Mouse (Mus musculus): ENCODE data around the gene Fxyd1.

GRCm38 (mm10) chr7:31074713-31075069 lies 17.7 kb upstream of the Fxyd1 start:
- TF ChIP-seq CTCF (conservative IDR thresholded peaks at IDR 0.05; ENCODE audit: low read length), result no peak
- TF ChIP-seq POU5F1 (IDR thresholded peaks at IDR 0.05; ENCODE audit: borderline replicate concordance, low read length), result no peak
- no peak for TF ChIP-seq NANOG (IDR thresholded peaks at IDR 0.05; ENCODE audit: borderline replicate concordance, low read length)
